Mouse (Mus musculus): ENCODE results near the gene Eif2ak2.

Eif2ak2 gene

DNA sequence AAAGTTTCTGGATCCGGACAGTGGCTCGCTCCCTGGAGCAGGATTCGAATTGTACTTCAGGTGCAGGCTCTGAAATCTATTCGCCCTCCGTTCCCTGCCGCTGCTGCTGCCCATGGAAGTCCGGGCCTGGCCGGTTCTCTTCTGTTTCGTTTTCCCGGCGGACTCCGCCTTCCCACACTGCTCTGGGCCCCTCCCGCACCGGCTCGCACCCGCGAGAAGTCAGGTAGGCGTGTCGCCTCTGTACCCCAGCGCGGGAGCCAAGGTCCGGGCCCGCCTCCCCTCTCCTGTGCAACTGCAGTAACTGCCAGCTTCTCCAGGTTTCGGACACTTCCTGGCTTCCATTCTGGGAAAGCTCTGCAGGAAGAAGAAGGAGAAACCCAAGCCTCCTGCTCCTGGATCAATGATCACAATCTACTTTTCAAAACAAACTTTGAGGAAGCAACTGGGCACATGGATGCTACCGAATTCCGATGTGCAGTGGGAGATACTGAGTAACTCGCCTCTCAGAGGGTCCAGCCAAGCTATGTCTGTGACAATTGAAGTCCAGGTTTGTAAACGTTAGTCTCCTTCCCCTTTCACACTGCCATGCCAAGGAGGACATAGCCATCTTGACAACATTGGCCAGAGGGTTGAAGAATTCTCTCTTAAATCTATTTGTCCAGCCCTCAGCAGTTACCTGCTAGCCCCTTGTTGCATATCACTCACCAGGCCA, at the start of gene Eif2ak2:
Gene Eif2ak2, minus strand, starts transcription at position 173 of the 712 bp plus-strand sequence.
- Histone ChIP-seq H3K27me3 (ENCODE audit: insufficient read depth, low read length) (no peaks in the 10 kb centered on the region), H3K36me3 (ENCODE audit: insufficient read depth, low read length) (peaks cover 11% of the 10 kb centered on the region), H3K4me3 (replicated peaks; ENCODE audit: low read length) (peak within 1 kb of the TSS; percentile 88), H3K4me1 (replicated peaks; ENCODE audit: low read depth, low read length) (peaks cover 30% of the 10 kb centered on the region), H3K9me3 (ENCODE audit: low read length) (0 out of 2 replicates have a peak, but pooled peaks cover 3% of the 10 kb centered on the region)
- TF ChIP-seq CTCF (conservative IDR thresholded peaks at IDR 0.05; ENCODE audit: low read length) (no peak), NANOG (IDR thresholded peaks at IDR 0.05; ENCODE audit: borderline replicate concordance, low read length) (no peak), POU5F1 (IDR thresholded peaks at IDR 0.05; ENCODE audit: borderline replicate concordance, low read length) (no peak)

DNA sequence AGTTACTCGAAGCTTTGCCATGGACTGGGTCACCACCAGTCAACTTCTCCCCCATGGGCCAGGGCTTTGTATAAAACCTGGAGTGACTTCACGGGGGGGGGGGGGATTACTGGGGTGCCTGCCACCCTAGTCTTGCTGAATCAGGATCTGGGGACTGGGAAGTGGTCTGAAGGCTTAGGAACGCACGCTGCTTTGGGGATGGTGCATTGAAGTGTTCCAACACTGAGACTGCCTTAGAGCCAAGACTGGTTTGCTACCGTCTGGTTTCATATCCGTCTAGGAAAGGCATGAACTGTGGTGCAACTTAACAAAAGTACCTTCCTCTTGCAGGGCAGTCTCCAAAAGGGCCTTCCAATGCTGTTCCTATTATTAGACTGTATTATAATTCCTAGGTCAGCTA, 35.3 kb upstream of the Eif2ak2 start:
- H3K9me3 ChIP-seq (ENCODE audit: low read length): no peaks in the 10 kb centered on the region
- TF ChIP-seq POU5F1 (IDR thresholded peaks at IDR 0.05; ENCODE audit: borderline replicate concordance, low read length) (no peak), NANOG (IDR thresholded peaks at IDR 0.05; ENCODE audit: borderline replicate concordance, low read length) (no peak), CTCF (conservative IDR thresholded peaks at IDR 0.05; ENCODE audit: low read length) (no peak)
- H3K4me3 ChIP-seq (replicated peaks; ENCODE audit: low read length): peak overlapping the region; percentile 86
- no peaks in the 10 kb centered on the region for H3K27me3 ChIP-seq (ENCODE audit: insufficient read depth, low read length)
- peaks cover 43% of the 10 kb centered on the region for H3K4me1 ChIP-seq (replicated peaks; ENCODE audit: low read depth, low read length)
- peaks cover 52% of the 10 kb centered on the region for H3K36me3 ChIP-seq (ENCODE audit: insufficient read depth, low read length)

DNA sequence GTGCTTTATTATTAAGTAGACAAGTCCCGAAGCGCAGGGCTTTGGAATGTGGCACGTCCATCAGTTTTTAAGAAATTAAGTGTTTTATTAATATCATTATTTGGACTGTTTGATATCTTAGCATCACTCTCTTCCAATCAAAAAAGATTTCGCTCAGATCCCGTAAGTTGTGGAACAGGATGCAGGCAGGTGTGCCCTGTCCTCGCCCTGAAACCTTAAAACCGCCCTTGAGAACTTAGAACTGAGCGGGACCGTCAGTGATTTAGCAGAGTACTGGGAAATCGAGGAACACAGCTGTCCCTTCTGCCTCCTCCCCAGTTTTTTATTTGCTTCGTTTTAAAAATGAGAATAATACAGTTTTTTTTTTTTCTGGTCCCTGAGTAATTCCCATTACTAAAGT, 34.5 kb upstream of the Eif2ak2 start:
- peak overlapping the region; percentile 86 for H3K4me3 ChIP-seq (replicated peaks; ENCODE audit: low read length)

DNA sequence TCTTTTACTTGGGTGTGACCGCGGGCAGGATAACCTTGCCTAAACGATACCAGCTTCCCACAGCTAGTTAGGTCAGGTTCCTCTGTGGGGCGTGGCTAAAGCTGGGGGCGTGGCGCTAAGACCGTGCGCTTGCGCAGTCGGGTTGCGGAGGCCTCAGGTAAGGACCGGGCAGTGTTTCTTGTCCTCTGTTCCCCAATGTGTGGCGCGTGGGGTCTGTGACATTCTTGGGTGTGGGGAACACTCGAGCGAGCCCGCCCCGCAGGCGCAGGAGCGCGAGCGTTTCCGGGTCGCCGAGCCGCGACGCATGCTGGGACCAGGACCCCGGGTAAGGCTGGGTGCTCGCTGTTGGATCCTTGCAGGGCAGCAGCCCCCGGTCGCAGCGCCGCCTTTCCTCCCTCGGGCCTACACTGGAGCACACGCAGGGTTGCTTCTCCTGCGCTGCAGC, 34.0 kb upstream of the Eif2ak2 start, which contains the start of gene Cebpzos:
Gene Cebpzos, plus strand, starts transcription at position 132 of the 445 bp plus-strand sequence.
- H3K4me3 ChIP-seq (replicated peaks; ENCODE audit: low read length): peak within 1 kb of the TSS; percentile 86
- peaks cover 48% of the 10 kb centered on the region for H3K4me1 ChIP-seq (replicated peaks; ENCODE audit: low read depth, low read length)
- peaks cover 39% of the 10 kb centered on the region for H3K36me3 ChIP-seq (ENCODE audit: insufficient read depth, low read length)
- H3K9me3 ChIP-seq (ENCODE audit: low read length): no peaks in the 10 kb centered on the region
- H3K27me3 ChIP-seq (ENCODE audit: insufficient read depth, low read length): no peaks in the 10 kb centered on the region
- TF ChIP-seq CTCF (conservative IDR thresholded peaks at IDR 0.05; ENCODE audit: low read length): no peak
- TF ChIP-seq POU5F1 (IDR thresholded peaks at IDR 0.05; ENCODE audit: borderline replicate concordance, low read length): no peak
- TF ChIP-seq NANOG (IDR thresholded peaks at IDR 0.05; ENCODE audit: borderline replicate concordance, low read length): no peak

More for the DNA sequence above, 34.5 kb upstream of the Eif2ak2 start:
- Histone ChIP-seq H3K36me3 (ENCODE audit: insufficient read depth, low read length) (peaks cover 44% of the 10 kb centered on the region), H3K9me3 (ENCODE audit: low read length) (no peaks in the 10 kb centered on the region), H3K4me1 (replicated peaks; ENCODE audit: low read depth, low read length) (peaks cover 48% of the 10 kb centered on the region), H3K27me3 (ENCODE audit: insufficient read depth, low read length) (no peaks in the 10 kb centered on the region)
- TF ChIP-seq POU5F1 (IDR thresholded peaks at IDR 0.05; ENCODE audit: borderline replicate concordance, low read length) (no peak), CTCF (conservative IDR thresholded peaks at IDR 0.05; ENCODE audit: low read length) (no peak), NANOG (IDR thresholded peaks at IDR 0.05; ENCODE audit: borderline replicate concordance, low read length) (no peak)

DNA sequence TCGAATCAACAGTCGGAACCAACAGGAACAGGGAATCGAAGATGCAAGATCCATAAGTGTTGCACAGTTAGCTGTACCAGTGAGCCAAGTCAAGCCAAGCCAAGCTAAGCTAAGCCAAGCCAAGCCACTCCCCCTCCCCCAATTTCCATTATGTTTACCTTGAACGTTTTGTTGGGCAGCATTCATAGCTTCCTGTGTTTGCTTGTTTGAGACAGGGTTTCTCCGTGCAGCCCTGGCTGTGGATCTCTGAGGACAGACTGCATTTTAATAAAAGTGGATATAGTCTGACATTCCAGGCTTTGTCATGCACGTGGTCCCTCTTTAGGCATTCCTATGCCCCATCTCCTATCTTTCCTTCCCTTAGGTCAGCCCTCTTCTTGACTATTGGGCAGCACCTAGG, 33.4 kb upstream of the Eif2ak2 start:
- Histone ChIP-seq H3K4me3 (replicated peaks; ENCODE audit: low read length) (peak overlapping the region; percentile 86), H3K9me3 (ENCODE audit: low read length) (no peaks in the 10 kb centered on the region), H3K27me3 (ENCODE audit: insufficient read depth, low read length) (no peaks in the 10 kb centered on the region), H3K4me1 (replicated peaks; ENCODE audit: low read depth, low read length) (peaks cover 48% of the 10 kb centered on the region), H3K36me3 (ENCODE audit: insufficient read depth, low read length) (peaks cover 32% of the 10 kb centered on the region)
- TF ChIP-seq POU5F1 (IDR thresholded peaks at IDR 0.05; ENCODE audit: borderline replicate concordance, low read length) (0 out of 2 replicates have a peak, but pooled peaks have one; percentile 29), NANOG (IDR thresholded peaks at IDR 0.05; ENCODE audit: borderline replicate concordance, low read length) (no peak)

DNA sequence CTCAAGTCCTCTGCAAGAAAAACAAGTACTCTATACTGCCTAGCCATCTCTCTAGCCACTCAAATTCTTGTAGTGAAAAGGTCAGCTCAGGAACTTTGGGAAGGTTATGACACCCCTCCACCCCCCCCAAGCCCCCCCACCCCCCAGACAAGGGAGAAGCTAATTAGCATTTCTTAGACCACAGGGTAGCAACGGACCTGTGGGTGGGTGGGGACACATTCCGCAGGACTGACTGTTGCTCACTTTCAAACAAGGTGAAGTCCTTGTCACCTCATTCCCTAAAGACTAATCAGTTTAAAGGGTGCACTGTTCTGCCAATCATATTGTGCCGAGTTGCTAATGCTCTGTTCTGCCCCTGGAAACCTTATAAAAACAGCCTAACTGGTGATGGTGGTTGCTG, 31.5 kb upstream of the Eif2ak2 start:
- Histone ChIP-seq H3K4me1 (replicated peaks; ENCODE audit: low read depth, low read length) (peaks cover 48% of the 10 kb centered on the region), H3K36me3 (ENCODE audit: insufficient read depth, low read length) (peaks cover 14% of the 10 kb centered on the region), H3K4me3 (replicated peaks; ENCODE audit: low read length) (peak overlapping the region; percentile 86), H3K9me3 (ENCODE audit: low read length) (no peaks in the 10 kb centered on the region), H3K27me3 (ENCODE audit: insufficient read depth, low read length) (no peaks in the 10 kb centered on the region)
- TF ChIP-seq CTCF (conservative IDR thresholded peaks at IDR 0.05; ENCODE audit: low read length) (no peak), POU5F1 (IDR thresholded peaks at IDR 0.05; ENCODE audit: borderline replicate concordance, low read length) (no peak), NANOG (IDR thresholded peaks at IDR 0.05; ENCODE audit: borderline replicate concordance, low read length) (no peak)

DNA sequence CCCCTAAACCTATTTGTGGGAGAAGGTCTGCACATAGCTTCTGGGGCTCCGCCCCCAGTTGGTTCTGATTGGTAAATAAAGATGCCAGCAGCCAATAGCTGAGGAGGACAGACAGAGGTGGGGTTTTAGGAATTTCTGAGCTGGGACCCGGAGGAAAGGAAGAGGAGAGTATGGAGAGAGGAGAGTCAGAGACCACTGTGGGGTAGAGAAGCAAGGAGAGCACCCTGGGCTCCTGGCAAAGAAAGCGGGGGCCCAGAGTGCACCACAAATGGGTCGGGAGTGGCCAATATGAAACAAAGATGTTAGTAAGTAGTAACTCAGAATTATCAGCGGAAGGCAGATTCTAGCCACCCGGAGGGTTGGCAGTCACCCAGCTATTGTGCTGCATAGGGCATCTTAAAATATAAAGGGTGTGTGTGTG, 30.5 kb upstream of the Eif2ak2 start:
- no peaks in the 10 kb centered on the region for H3K9me3 ChIP-seq (ENCODE audit: low read length)
- peaks cover 40% of the 10 kb centered on the region for H3K4me1 ChIP-seq (replicated peaks; ENCODE audit: low read depth, low read length)
- no peaks in the 10 kb centered on the region for H3K27me3 ChIP-seq (ENCODE audit: insufficient read depth, low read length)
- peak overlapping the region; percentile 77 for H3K4me3 ChIP-seq (replicated peaks; ENCODE audit: low read length)
- H3K36me3 ChIP-seq (ENCODE audit: insufficient read depth, low read length): peaks cover 4% of the 10 kb centered on the region
- TF ChIP-seq CTCF (conservative IDR thresholded peaks at IDR 0.05; ENCODE audit: low read length) (no peak), NANOG (IDR thresholded peaks at IDR 0.05; ENCODE audit: borderline replicate concordance, low read length) (no peak), POU5F1 (IDR thresholded peaks at IDR 0.05; ENCODE audit: borderline replicate concordance, low read length) (no peak)

DNA sequence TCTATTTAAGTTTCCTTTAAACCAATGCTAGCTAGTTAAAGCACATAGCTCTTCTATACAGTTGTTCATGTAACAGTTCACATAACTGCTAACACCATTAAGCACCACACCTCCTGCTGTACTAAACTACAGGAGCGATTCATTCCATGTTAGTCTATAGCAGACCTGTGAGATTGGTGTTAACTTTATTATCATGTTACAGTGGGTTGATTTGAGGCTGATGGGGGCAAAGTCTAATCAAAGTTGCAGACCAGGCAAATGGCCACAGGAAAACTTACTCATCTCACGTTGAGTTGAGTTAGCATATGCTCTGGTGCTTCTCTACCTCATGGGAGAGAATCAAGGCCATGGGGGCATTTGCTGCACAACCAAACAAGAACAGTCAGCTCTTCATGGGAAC, 27.0 kb upstream of the Eif2ak2 start:
- TF ChIP-seq NANOG (IDR thresholded peaks at IDR 0.05; ENCODE audit: borderline replicate concordance, low read length) (no peak), CTCF (conservative IDR thresholded peaks at IDR 0.05; ENCODE audit: low read length) (no peak), POU5F1 (IDR thresholded peaks at IDR 0.05; ENCODE audit: borderline replicate concordance, low read length) (no peak)
- H3K36me3 ChIP-seq (ENCODE audit: insufficient read depth, low read length): no peaks in the 10 kb centered on the region
- H3K27me3 ChIP-seq (ENCODE audit: insufficient read depth, low read length): no peaks in the 10 kb centered on the region
- H3K4me3 ChIP-seq (replicated peaks; ENCODE audit: low read length): no peak overlapping the region
- H3K4me1 ChIP-seq (replicated peaks; ENCODE audit: low read depth, low read length): peaks cover 16% of the 10 kb centered on the region
- H3K9me3 ChIP-seq (ENCODE audit: low read length): no peaks in the 10 kb centered on the region

All from E14TG2a.4 (cell line).